Mouse (Mus musculus) thymus, adult 2 months (tissue): ENCODE measurements around the gene Tcp1.

Experiments
- CTCF ChIP-seq: fragments of 200-500 bp; IDR thresholded peaks from 2 replicates; pipeline ENCODE4 v1.5.1; 2012; ENCODE audit warnings: mild to moderate bottlenecking, control low read depth, low read length, moderate library complexity, borderline replicate concordance; ENCODE audit not compliant: control insufficient read depth, poor library complexity, insufficient read depth; ENCODE audit errors: extremely low read depth
- POLR2A ChIP-seq: fragments of 200-500 bp; IDR thresholded peaks from 2 replicates; pipeline ENCODE4 v1.6.1; 2012; ENCODE audit warnings: mild to moderate bottlenecking, low read length, control low read depth, moderate library complexity; ENCODE audit not compliant: control insufficient read depth, poor library complexity, insufficient read depth; ENCODE audit errors: extremely low read depth

DNA sequence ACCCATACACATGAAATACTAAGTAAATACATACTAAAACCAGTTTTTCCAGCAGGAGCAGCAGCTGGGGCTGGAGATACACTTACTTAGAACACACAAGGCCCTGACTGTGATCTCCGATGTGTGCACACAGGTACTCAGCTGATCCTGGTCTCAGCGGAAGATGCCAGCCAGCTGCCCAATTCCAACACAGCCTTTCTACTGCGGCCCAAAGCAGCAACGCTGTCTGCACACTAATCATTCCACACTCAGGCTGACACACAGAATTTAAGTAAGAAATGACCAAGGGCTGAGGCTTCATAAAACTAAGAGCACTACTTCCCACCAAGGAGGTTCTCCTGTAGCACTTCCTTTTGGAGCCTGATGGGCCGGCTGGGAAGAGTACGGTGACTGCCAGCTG, 13.2 kb upstream of the Tcp1 start:
- no peak for TF ChIP-seq CTCF
- no peak for TF ChIP-seq POLR2A
